Mouse (Mus musculus) Patski (cell line): ENCODE data around the gene Clic1. TPM values are rescaled to one million over a fixed set of nuclear protein-coding genes. Genes with fewer than 3 reads are reported as not detected.
"Not testable (repeated sequence)": the region's sequence is repeated elsewhere in the genome, so short reads cannot be mapped to it uniquely, and the experiment has no call there.

ENCODE experiments used
- ATAC-seq: fragments of 100-300 bp; one replicate; pipeline ENCODE4 v1.8.0; 2021
- CTCF ChIA-PET: fragments of 350-600 bp; sonication (Branson Sonifier 250); formaldehyde crosslinking; loops from one replicate; lab custom pipeline; 2022; ENCODE audit warnings: inconsistent platforms; lab: Charles Lee
- POLR2A ChIA-PET: fragments of 350-600 bp; sonication (Branson Sonifier 250); formaldehyde crosslinking; loops from one replicate; lab custom pipeline; 2022; ENCODE audit warnings: antibody characterized with exemption, inconsistent platforms; lab: Charles Lee
- DNase-seq: peaks from one replicate; pipeline ENCODE4 v3.0.0-alpha.2; 2011; ENCODE audit warnings: low read depth, low spot score
- H3K27me3 ChIP-seq: fragments of 371-371 bp; one replicate; pipeline ENCODE4 v1.5.1; 2021
- CTCF ChIP-seq: fragments of 100-300 bp; IDR thresholded peaks from one replicate; pipeline ENCODE4 v1.5.1; 2021
- in situ Hi-C: fragments of 300-500 bp; cut with MboI; formaldehyde crosslinking; loops from 3 replicates; pipeline ENCODE4 v1.11.1; 2018; ENCODE audit warnings: low pct_unique_long_range_greater_than_20kb, mixed read lengths
- polyA plus RNA-seq: library from polyadenylated mRNA; unstranded; gene quantifications from one replicate; pipeline ENCODE4 v1.2.3, GENCODE M21; 2021

The Clic1 gene
- polyA plus RNA-seq, 1 experiment from 2014 or later: 671 TPM

GRCm38 (mm10) chr17:35027277-35028068, 22.3 kb upstream of the Clic1 start, which contains the start of gene Sapcd1:
Sapcd1 (minus strand) TSS chr17:35028016.
- POLR2A ChIA-PET: interaction anchor here (0.8 kb wide), 1 partner anchor 19 kb away, joined by 3 read pairs; the partner anchor contains the start of gene Msh5
- DNase-seq (no peak), ATAC-seq (no peak)

GRCm38 (mm10) chr17:35028315-35028714, 21.5 kb upstream of the Clic1 start:
- POLR2A ChIA-PET: interaction anchor here (0.6 to 0.8 kb wide), 2 partner anchors 9 to 18 kb away, joined by 3 read pairs; partner anchors contain the start of gene Msh5
- CTCF ChIA-PET: interaction anchor here (0.8 to 1.5 kb wide), 4 partner anchors 9 to 16 kb away, joined by 3 to 5 read pairs (median 3); no protein-coding TSS in a partner anchor
- in situ Hi-C loops: no loop called here
- no peak for TF ChIP-seq CTCF
- DNase-seq (no peak), ATAC-seq (no peak)
- no peaks in the 10 kb centered on the region for H3K27me3 ChIP-seq

More at GRCm38 (mm10) chr17:35027277-35028068, 22.3 kb upstream of the Clic1 start, which contains the start of gene Sapcd1:
- CTCF ChIA-PET: interaction anchor here (0.8 to 1.5 kb wide), 2 partner anchors 8 to 11 kb away, joined by 3 read pairs; no protein-coding TSS in a partner anchor
- no peak for TF ChIP-seq CTCF
- in situ Hi-C loops: no loop called here
- H3K27me3 ChIP-seq: no peaks in the 10 kb centered on the region

GRCm38 (mm10) chr17:35029691-35030532, 19.9 kb upstream of the Clic1 start:
- POLR2A ChIA-PET: interaction anchor here (0.5 to 1.3 kb wide), 5 partner anchors 18 to 153 kb away, joined by 3 to 4 read pairs (median 3); partner anchors contain the start of gene Clic1
- no peak for TF ChIP-seq CTCF
- no peak for DNase-seq

GRCm38 (mm10) chr17:35031272-35031671, 18.5 kb upstream of the Clic1 start:
- no peak for TF ChIP-seq CTCF
- CTCF ChIA-PET: no interaction called here
- in situ Hi-C loops: loop anchor here (5.0 kb wide), 1 partner anchor 56 kb away; the partner anchor contains the start of genes Abhd16a and Ly6g6f
- POLR2A ChIA-PET: no interaction called here
- ATAC-seq (no peak), DNase-seq (no peak)
- H3K27me3 ChIP-seq: no peaks in the 10 kb centered on the region

More at GRCm38 (mm10) chr17:35029691-35030532, 19.9 kb upstream of the Clic1 start:
- ATAC-seq: no peak
- in situ Hi-C loops: loop anchor here (5.0 kb wide), 1 partner anchor 57 kb away; the partner anchor contains the start of genes Abhd16a and Ly6g6f
- CTCF ChIA-PET: interaction anchor here (0.9 to 1.5 kb wide), 4 partner anchors 9 to 19 kb away, joined by 3 to 5 read pairs (median 4); partner anchors contain the start of gene Msh5
- no peaks in the 10 kb centered on the region for H3K27me3 ChIP-seq

- no peaks in the 10 kb centered on the region for H3K27me3 ChIP-seq
- no peak for TF ChIP-seq CTCF
- DNase-seq: no peak
- ChIA-PET CTCF (no interaction called here), POLR2A (no interaction called here)
- ATAC-seq: no peak
- in situ Hi-C loops: loop anchor here (5.0 kb wide), 1 partner anchor 55 kb away; the partner anchor contains the start of genes Abhd16a and Ly6g6f
Measured at GRCm38 (mm10) chr17:35031880-35032279, 17.9 kb upstream of the Clic1 start.

- ChIA-PET POLR2A (no interaction called here), CTCF (interaction anchor here (0.9 kb wide), 1 partner anchor 10 kb away, joined by 3 read pairs; no protein-coding TSS in a partner anchor)
- no peaks in the 10 kb centered on the region for H3K27me3 ChIP-seq
- in situ Hi-C loops: loop anchor here (5.0 kb wide), 1 partner anchor 55 kb away; the partner anchor contains the start of genes Abhd16a and Ly6g6f
- no peak for ATAC-seq
- no peak for DNase-seq
- TF ChIP-seq CTCF: no peak
Measured at GRCm38 (mm10) chr17:35032323-35032870, 17.4 kb upstream of the Clic1 start.

GRCm38 (mm10) chr17:35033703-35034102, 16.1 kb upstream of the Clic1 start:
- in situ Hi-C loops: loop anchor here (5.0 kb wide), 1 partner anchor 54 kb away; the partner anchor contains the start of genes Abhd16a and Ly6g6f
- DNase-seq, POLR2A ChIA-PET, H3K27me3 ChIP-seq, CTCF ChIA-PET, ATAC-seq: not testable (repeated sequence)

GRCm38 (mm10) chr17:35034896-35035295, 14.9 kb upstream of the Clic1 start:
- H3K27me3 ChIP-seq: no peaks in the 10 kb centered on the region
- ATAC-seq (no peak), DNase-seq (no peak)
- in situ Hi-C loops: loop anchor here (5.0 kb wide), 1 partner anchor 52 kb away; the partner anchor contains the start of genes Abhd16a and Ly6g6f
- no peak for TF ChIP-seq CTCF
- ChIA-PET CTCF (interaction anchor here (1.1 to 1.6 kb wide), 2 partner anchors 14 to 79 kb away, joined by 3 read pairs; no protein-coding TSS in a partner anchor), POLR2A (no interaction called here)

- ChIA-PET CTCF (interaction anchor here (1.4 to 2.1 kb wide), 2 partner anchors 10 to 19 kb away, joined by 4 to 8 read pairs; no protein-coding TSS in a partner anchor), POLR2A (interaction anchor here (0.7 kb wide), 1 partner anchor 99 kb away, joined by 4 read pairs; no protein-coding TSS in a partner anchor)
- TF ChIP-seq CTCF: no peak
- no peaks in the 10 kb centered on the region for H3K27me3 ChIP-seq
- ATAC-seq (peak; percentile 12), DNase-seq (no peak)
- in situ Hi-C loops: no loop called here
Measured at GRCm38 (mm10) chr17:35039121-35039873, 10.5 kb upstream of the Clic1 start.
